Mouse (Mus musculus): ENCODE results near the gene Dusp2. TPM values are rescaled to one million over a fixed set of nuclear protein-coding genes. Genes with fewer than 3 reads are reported as not detected.

Dusp2 gene
- total RNA-seq, 2 experiments from 2014 or later: 0.63 to 0.73 TPM

- no peak for DNase-seq
Measured at GRCm38 (mm10) chr2:127367126-127367820, 31.3 kb downstream of the Dusp2 start.

GRCm38 (mm10) chr2:127369703-127370376 is 33.9 kb downstream of the Dusp2 start:
- no peak for DNase-seq

GRCm38 (mm10) chr2:127370561-127371483 is 34.9 kb downstream of the Dusp2 start:
- no peak for DNase-seq

GRCm38 (mm10) chr2:127371484-127371861 is 35.5 kb downstream of the Dusp2 start:
- DNase-seq: no peak

- no peak for DNase-seq
Measured at GRCm38 (mm10) chr2:127372082-127372481, 36.1 kb downstream of the Dusp2 start.

GRCm38 (mm10) chr2:127374131-127374530 is 38.2 kb downstream of the Dusp2 start:
- no peak for DNase-seq

GRCm38 (mm10) chr2:127375087-127375486 is 39.1 kb downstream of the Dusp2 start:
- DNase-seq: no peak

GRCm38 (mm10) chr2:127375759-127376341 is 39.9 kb downstream of the Dusp2 start:
- DNase-seq: no peak

GRCm38 (mm10) chr2:127376423-127377051 is 40.6 kb downstream of the Dusp2 start:
- no peak for DNase-seq

GRCm38 (mm10) chr2:127377942-127378610 is 42.1 kb downstream of the Dusp2 start:
- no peak for DNase-seq

GRCm38 (mm10) chr2:127378611-127378990 is 42.6 kb downstream of the Dusp2 start:
- DNase-seq: no peak

GRCm38 (mm10) chr2:127379250-127379649 is 43.3 kb downstream of the Dusp2 start:
- no peak for DNase-seq

- DNase-seq: no peak
Measured at GRCm38 (mm10) chr2:127383881-127384280, 47.9 kb downstream of the Dusp2 start.

GRCm38 (mm10) chr2:127387521-127387920 is 51.6 kb downstream of the Dusp2 start:
- DNase-seq: no peak

Other genes with a start within 250 kb of the Dusp2 start
- 1 to 10 TPM; 3.9 to 4.3 TPM for gene Ncaph, start 202.2 kb upstream of the Dusp2 start, total RNA-seq (2021)
- gene Itpripl1, start 192.7 kb upstream of the Dusp2 start, total RNA-seq (2021): 1 to 10 TPM; 6.1 to 6.7 TPM
- 1 to 10 TPM; 1.4 to 1.7 TPM for gene 1810024B03Rik, start 127.9 kb upstream of the Dusp2 start, total RNA-seq (2021)
- 10 to 100 TPM; 74.0 to 76.0 TPM for gene Snrnp200, start 127.8 kb upstream of the Dusp2 start, total RNA-seq (2021)
- gene Ciao1, start 88.3 kb upstream of the Dusp2 start, total RNA-seq (2021): 100 to 1,000 TPM; 113 to 147 TPM
- gene Tmem127, start 88.3 kb upstream of the Dusp2 start, total RNA-seq (2021): 10 to 100 TPM; 69.4 to 93.4 TPM
- gene Stard7, start 65.9 kb upstream of the Dusp2 start, total RNA-seq (2021): 100 to 1,000 TPM; 104 to 112 TPM
- not detected for gene Astl, start 2.5 kb downstream of the Dusp2 start, total RNA-seq (2021)
- 1 to 10 TPM; 1.9 to 2.0 TPM for gene Adra2b, start 27.0 kb downstream of the Dusp2 start, total RNA-seq (2021)
- under 1 TPM; 0.26 to 0.56 TPM for gene Gpat2, start 89.0 kb downstream of the Dusp2 start, total RNA-seq (2021)
- 10 to 100 TPM; 41.1 to 50.6 TPM for gene Fahd2a, start 108.4 kb downstream of the Dusp2 start, total RNA-seq (2021)
- 1 to 10 TPM; 4.0 to 5.3 TPM for gene Kcnip3, start 185.9 kb downstream of the Dusp2 start, total RNA-seq (2021)
- under 1 TPM; 0.20 to 0.46 TPM for gene Prom2, start 205.3 kb downstream of the Dusp2 start, total RNA-seq (2021)